Mouse (Mus musculus): ENCODE results near the gene Cadm2. TPM values are rescaled to one million over a fixed set of nuclear protein-coding genes. Genes with fewer than 3 reads are reported as not detected.

The Cadm2 gene
- total RNA-seq, 1 experiment from 2014 or later: not detected

GRCm38 (mm10) chr16:67575557-67575956, 45.2 kb downstream of the Cadm2 start:
- ATAC-seq (replicated peaks in 1 of 2; ENCODE audit: insufficient read depth in 1 of 2, low FRiP score in 2 of 2, low TSS enrichment in 1 of 2, low read depth in 1 of 2, poor library complexity in 2 of 2, severe bottlenecking in 2 of 2): no peak

GRCm38 (mm10) chr16:67526992-67527391, 93.7 kb downstream of the Cadm2 start:
- ATAC-seq (replicated peaks in 1 of 2; ENCODE audit: insufficient read depth in 1 of 2, low FRiP score in 2 of 2, low TSS enrichment in 1 of 2, low read depth in 1 of 2, poor library complexity in 2 of 2, severe bottlenecking in 2 of 2): no peak

- ATAC-seq (replicated peaks in 1 of 2; ENCODE audit: insufficient read depth in 1 of 2, low FRiP score in 2 of 2, low TSS enrichment in 1 of 2, low read depth in 1 of 2, poor library complexity in 2 of 2, severe bottlenecking in 2 of 2): no peak
Observed at GRCm38 (mm10) chr16:67524878-67525277, 95.8 kb downstream of the Cadm2 start.

GRCm38 (mm10) chr16:67518311-67518710, 102.4 kb downstream of the Cadm2 start:
- no peak for ATAC-seq (replicated peaks in 1 of 2; ENCODE audit: insufficient read depth in 1 of 2, low FRiP score in 2 of 2, low TSS enrichment in 1 of 2, low read depth in 1 of 2, poor library complexity in 2 of 2, severe bottlenecking in 2 of 2)

- no peak for ATAC-seq (replicated peaks in 1 of 2; ENCODE audit: insufficient read depth in 1 of 2, low FRiP score in 2 of 2, low TSS enrichment in 1 of 2, low read depth in 1 of 2, poor library complexity in 2 of 2, severe bottlenecking in 2 of 2)
Observed at GRCm38 (mm10) chr16:67515549-67515948, 105.2 kb downstream of the Cadm2 start.

- ATAC-seq (replicated peaks in 1 of 2; ENCODE audit: insufficient read depth in 1 of 2, low FRiP score in 2 of 2, low TSS enrichment in 1 of 2, low read depth in 1 of 2, poor library complexity in 2 of 2, severe bottlenecking in 2 of 2): no peak
Observed at GRCm38 (mm10) chr16:67509079-67509478, 111.6 kb downstream of the Cadm2 start.

GRCm38 (mm10) chr16:67482542-67482941, 138.2 kb downstream of the Cadm2 start:
- ATAC-seq (replicated peaks in 1 of 2; ENCODE audit: insufficient read depth in 1 of 2, low FRiP score in 2 of 2, low TSS enrichment in 1 of 2, low read depth in 1 of 2, poor library complexity in 2 of 2, severe bottlenecking in 2 of 2): no peak

GRCm38 (mm10) chr16:67467041-67467440, 153.7 kb downstream of the Cadm2 start:
- ATAC-seq (replicated peaks in 1 of 2; ENCODE audit: insufficient read depth in 1 of 2, low FRiP score in 2 of 2, low TSS enrichment in 1 of 2, low read depth in 1 of 2, poor library complexity in 2 of 2, severe bottlenecking in 2 of 2): no peak

GRCm38 (mm10) chr16:67436301-67436700, 184.4 kb downstream of the Cadm2 start:
- ATAC-seq (replicated peaks in 1 of 2; ENCODE audit: insufficient read depth in 1 of 2, low FRiP score in 2 of 2, low TSS enrichment in 1 of 2, low read depth in 1 of 2, poor library complexity in 2 of 2, severe bottlenecking in 2 of 2): no peak

GRCm38 (mm10) chr16:67425371-67425770, 195.3 kb downstream of the Cadm2 start:
- no peak for ATAC-seq (replicated peaks in 1 of 2; ENCODE audit: insufficient read depth in 1 of 2, low FRiP score in 2 of 2, low TSS enrichment in 1 of 2, low read depth in 1 of 2, poor library complexity in 2 of 2, severe bottlenecking in 2 of 2)

GRCm38 (mm10) chr16:67410926-67411325, 209.8 kb downstream of the Cadm2 start:
- ATAC-seq (replicated peaks in 1 of 2; ENCODE audit: insufficient read depth in 1 of 2, low FRiP score in 2 of 2, low TSS enrichment in 1 of 2, low read depth in 1 of 2, poor library complexity in 2 of 2, severe bottlenecking in 2 of 2): no peak

GRCm38 (mm10) chr16:67410482-67410881, 210.2 kb downstream of the Cadm2 start:
- no peak for ATAC-seq (replicated peaks in 1 of 2; ENCODE audit: insufficient read depth in 1 of 2, low FRiP score in 2 of 2, low TSS enrichment in 1 of 2, low read depth in 1 of 2, poor library complexity in 2 of 2, severe bottlenecking in 2 of 2)

GRCm38 (mm10) chr16:67367745-67368144, 253.0 kb downstream of the Cadm2 start:
- ATAC-seq (replicated peaks in 1 of 2; ENCODE audit: insufficient read depth in 1 of 2, low FRiP score in 2 of 2, low TSS enrichment in 1 of 2, low read depth in 1 of 2, poor library complexity in 2 of 2, severe bottlenecking in 2 of 2): no peak

GRCm38 (mm10) chr16:67348011-67348410, 272.7 kb downstream of the Cadm2 start:
- ATAC-seq (replicated peaks in 1 of 2; ENCODE audit: insufficient read depth in 1 of 2, low FRiP score in 2 of 2, low TSS enrichment in 1 of 2, low read depth in 1 of 2, poor library complexity in 2 of 2, severe bottlenecking in 2 of 2): no peak

GRCm38 (mm10) chr16:67347561-67347960, 273.1 kb downstream of the Cadm2 start:
- no peak for ATAC-seq (replicated peaks in 1 of 2; ENCODE audit: insufficient read depth in 1 of 2, low FRiP score in 2 of 2, low TSS enrichment in 1 of 2, low read depth in 1 of 2, poor library complexity in 2 of 2, severe bottlenecking in 2 of 2)

GRCm38 (mm10) chr16:67346621-67347290, 274.0 kb downstream of the Cadm2 start:
- ATAC-seq (replicated peaks in 1 of 2; ENCODE audit: insufficient read depth in 1 of 2, low FRiP score in 2 of 2, low TSS enrichment in 1 of 2, low read depth in 1 of 2, poor library complexity in 2 of 2, severe bottlenecking in 2 of 2): no peak

GRCm38 (mm10) chr16:67344194-67344593, 276.5 kb downstream of the Cadm2 start:
- ATAC-seq (replicated peaks in 1 of 2; ENCODE audit: insufficient read depth in 1 of 2, low FRiP score in 2 of 2, low TSS enrichment in 1 of 2, low read depth in 1 of 2, poor library complexity in 2 of 2, severe bottlenecking in 2 of 2): no peak

- ATAC-seq (replicated peaks in 1 of 2; ENCODE audit: insufficient read depth in 1 of 2, low FRiP score in 2 of 2, low TSS enrichment in 1 of 2, low read depth in 1 of 2, poor library complexity in 2 of 2, severe bottlenecking in 2 of 2): no peak
Observed at GRCm38 (mm10) chr16:67311033-67311432, 309.7 kb downstream of the Cadm2 start.

GRCm38 (mm10) chr16:67284664-67285063, 336.0 kb downstream of the Cadm2 start:
- no peak for ATAC-seq (replicated peaks in 1 of 2; ENCODE audit: insufficient read depth in 1 of 2, low FRiP score in 2 of 2, low TSS enrichment in 1 of 2, low read depth in 1 of 2, poor library complexity in 2 of 2, severe bottlenecking in 2 of 2)

Measured in hematopoietic stem cell, adult 5-6 weeks (primary cell).